Mouse (Mus musculus) G1E (cell line): Measurements from ENCODE around the gene Mcee. TPM values are rescaled to one million over a fixed set of nuclear protein-coding genes. Genes with fewer than 3 reads are reported as not detected.

ENCODE experiments used
- ATAC-seq: 2 replicates; pipeline ENCODE4 v1.8.0; 2016; ENCODE audit warnings: mild to moderate bottlenecking; ENCODE audit not compliant: insufficient number of reproducible peaks, poor library complexity, low FRiP score, severe bottlenecking; ENCODE audit errors: extremely low read depth
- DNase-seq: peaks from one replicate; pipeline ENCODE4 v3.0.0; 2012; ENCODE audit warnings: low spot score
- H3K27me3 ChIP-seq: 2 replicates; pipeline ENCODE4 v1.6.1; 2012; ENCODE audit warnings: mild to moderate bottlenecking, low read length, inconsistent platforms; ENCODE audit not compliant: insufficient read depth
- H3K36me3 ChIP-seq: replicated peaks from 2 replicates; pipeline ENCODE3; 2012; ENCODE audit warnings: mild to moderate bottlenecking, inconsistent platforms
- H3K4me1 ChIP-seq: 2 replicates; pipeline ENCODE4 v1.6.1; 2012; ENCODE audit warnings: low read depth, low read length, inconsistent platforms, mixed read lengths; ENCODE audit not compliant: insufficient read depth
- H3K4me3 ChIP-seq: 2 replicates; pipeline ENCODE4 v1.5.1; 2012; ENCODE audit warnings: low read depth, mild to moderate bottlenecking, inconsistent platforms, low read length, moderate library complexity, mixed read lengths
- H3K9me3 ChIP-seq: replicated peaks from 2 replicates; pipeline ENCODE4 v1.6.1; 2012; ENCODE audit warnings: inconsistent platforms
- CTCF ChIP-seq: IDR thresholded peaks from 2 replicates; pipeline ENCODE4 v1.5.1; 2012; ENCODE audit warnings: low read depth, low read length, inconsistent platforms, mixed read lengths
- GATA1 ChIP-seq: IDR thresholded peaks from 2 replicates; pipeline ENCODE4 v1.6.1; 2012; ENCODE audit warnings: borderline replicate concordance, low read length, inconsistent platforms, mixed read lengths
- GATA2 ChIP-seq: IDR thresholded peaks from 2 replicates; pipeline ENCODE4 v1.6.1; 2012; ENCODE audit warnings: low read depth, low read length, inconsistent platforms, borderline replicate concordance
- POLR2AphosphoS5 ChIP-seq: IDR thresholded peaks from 2 replicates; pipeline ENCODE4 v1.6.1; 2012; ENCODE audit warnings: low read depth, low read length, inconsistent platforms; ENCODE audit not compliant: insufficient replicate concordance
- TAL1 ChIP-seq: conservative IDR thresholded peaks from 2 replicates; pipeline ENCODE4 v1.6.1; 2012; ENCODE audit warnings: low read depth, low read length, inconsistent platforms, mixed read lengths
- polyA plus RNA-seq: library from polyadenylated mRNA; stranded (reverse); fragments of >175 nt; gene quantifications from 2 replicates; pipeline ENCODE4 v1.2.3, GENCODE M21; 2012
- total RNA-seq, 2 experiments: library from RNA; stranded (forward) in 1 of 2; stranded (reverse) in 1 of 2; fragments of 200-1000 nt in 1 of 2; fragments of >200 nt in 1 of 2; fragmentation: Nextera tagmentation in 1 of 2; gene quantifications; 2 replicates each; pipeline ENCODE4 v1.2.3; 2014 to 2017

Mcee gene
- total and polyA plus RNA-seq, 3 experiments: 2.8 to 75.4 (median 39.3) TPM

DNA sequence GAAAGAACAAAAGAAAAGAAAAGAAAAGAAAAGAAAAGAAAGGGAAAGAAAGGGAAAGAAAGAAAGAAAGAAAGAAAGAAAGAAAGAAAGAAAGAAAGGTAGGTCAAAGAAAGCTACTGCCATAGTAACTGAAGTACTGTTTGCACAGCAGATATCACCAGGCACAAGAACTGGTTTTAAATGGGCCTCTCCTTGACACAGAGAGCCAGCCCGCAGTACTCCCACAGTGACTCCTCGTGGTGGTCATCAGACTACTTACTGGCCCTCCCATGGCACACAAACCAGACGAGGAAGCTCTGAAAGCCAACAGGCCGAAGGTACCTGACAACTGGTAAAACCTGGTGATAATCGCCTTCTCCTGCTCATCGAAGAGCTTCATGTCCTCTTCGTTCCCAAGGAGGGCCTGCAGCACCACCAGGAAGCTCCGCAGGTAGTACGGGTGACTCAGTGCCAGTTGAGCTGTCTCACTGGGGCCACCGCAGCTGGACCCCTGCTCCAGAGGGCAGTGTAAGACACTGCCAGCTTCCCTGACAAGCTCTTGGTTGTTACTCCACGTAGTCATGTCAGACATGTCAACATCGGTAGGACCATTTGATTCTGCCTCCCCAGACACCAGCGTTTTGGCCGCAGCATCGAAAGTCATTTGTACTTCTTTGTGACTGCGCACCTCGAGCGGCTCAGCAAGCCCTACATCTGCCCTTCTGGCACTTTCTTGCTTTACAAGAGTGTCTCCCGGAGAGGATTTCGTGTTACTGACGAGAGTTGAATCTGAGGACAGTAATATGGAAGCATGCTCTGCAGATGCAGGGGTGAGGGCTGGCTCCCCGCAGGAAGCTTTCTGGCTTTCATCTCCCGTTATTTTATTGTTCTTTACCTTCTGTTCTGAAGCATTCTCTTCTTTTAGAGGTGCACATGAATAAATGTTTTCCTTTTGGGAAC lies 20.2 kb upstream of the Mcee start:
- H3K9me3 ChIP-seq: no peaks in the 10 kb centered on the region
- H3K4me1 ChIP-seq: peaks cover 18% of the 10 kb centered on the region
- ATAC-seq: no peak
- no peak for TF ChIP-seq GATA1
- no peak for TF ChIP-seq CTCF
- no peak for TF ChIP-seq POLR2AphosphoS5
- no peak for TF ChIP-seq GATA2
- DNase-seq: no peak
- H3K4me3 ChIP-seq: peak overlapping the region; percentile 18; the same call in 1 of the 2 replicates
- H3K36me3 ChIP-seq: peaks cover 71% of the 10 kb centered on the region
- H3K27me3 ChIP-seq: no peaks in the 10 kb centered on the region

DNA sequence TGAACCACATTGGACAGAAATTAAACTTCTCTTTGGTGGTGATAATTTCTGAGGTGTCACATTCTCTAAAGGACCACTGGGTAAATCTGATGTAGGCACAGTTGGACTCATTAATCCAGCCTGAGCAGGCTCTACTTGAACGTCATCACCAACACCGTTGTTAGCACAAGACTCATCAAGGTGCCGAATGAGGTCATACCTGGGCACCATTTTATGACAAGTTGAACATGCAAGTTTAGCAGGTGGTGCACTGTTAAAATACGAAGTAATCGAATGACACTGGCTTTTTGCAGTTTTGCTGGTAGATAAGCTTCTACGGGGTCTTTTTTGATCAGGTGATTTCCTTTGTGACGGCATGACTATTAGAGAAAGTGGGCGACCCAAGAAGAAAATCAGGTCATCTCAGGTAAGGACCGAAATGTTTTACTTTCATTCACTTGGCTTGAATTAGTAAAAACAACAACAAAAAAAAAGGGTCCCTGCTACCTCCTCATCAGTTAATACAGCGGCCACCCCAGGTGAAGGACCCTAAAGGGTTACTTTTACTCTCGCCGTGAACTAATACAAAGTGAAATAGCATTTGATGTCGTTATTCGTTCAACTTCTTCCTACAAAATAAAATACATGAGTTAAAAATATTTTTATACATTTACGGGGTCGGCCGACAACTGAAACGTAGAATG lies 19.1 kb upstream of the Mcee start:
- Histone ChIP-seq H3K4me3 (peak overlapping the region; percentile 76), H3K36me3 (peaks cover 74% of the 10 kb centered on the region), H3K9me3 (no peaks in the 10 kb centered on the region), H3K27me3 (no peaks in the 10 kb centered on the region), H3K4me1 (peaks cover 18% of the 10 kb centered on the region)
- TF ChIP-seq GATA1: no peak
- TF ChIP-seq GATA2: no peak
- no peak for TF ChIP-seq CTCF
- no peak for TF ChIP-seq POLR2AphosphoS5
- no peak for TF ChIP-seq TAL1
- ATAC-seq (no peak), DNase-seq (no peak)

DNA sequence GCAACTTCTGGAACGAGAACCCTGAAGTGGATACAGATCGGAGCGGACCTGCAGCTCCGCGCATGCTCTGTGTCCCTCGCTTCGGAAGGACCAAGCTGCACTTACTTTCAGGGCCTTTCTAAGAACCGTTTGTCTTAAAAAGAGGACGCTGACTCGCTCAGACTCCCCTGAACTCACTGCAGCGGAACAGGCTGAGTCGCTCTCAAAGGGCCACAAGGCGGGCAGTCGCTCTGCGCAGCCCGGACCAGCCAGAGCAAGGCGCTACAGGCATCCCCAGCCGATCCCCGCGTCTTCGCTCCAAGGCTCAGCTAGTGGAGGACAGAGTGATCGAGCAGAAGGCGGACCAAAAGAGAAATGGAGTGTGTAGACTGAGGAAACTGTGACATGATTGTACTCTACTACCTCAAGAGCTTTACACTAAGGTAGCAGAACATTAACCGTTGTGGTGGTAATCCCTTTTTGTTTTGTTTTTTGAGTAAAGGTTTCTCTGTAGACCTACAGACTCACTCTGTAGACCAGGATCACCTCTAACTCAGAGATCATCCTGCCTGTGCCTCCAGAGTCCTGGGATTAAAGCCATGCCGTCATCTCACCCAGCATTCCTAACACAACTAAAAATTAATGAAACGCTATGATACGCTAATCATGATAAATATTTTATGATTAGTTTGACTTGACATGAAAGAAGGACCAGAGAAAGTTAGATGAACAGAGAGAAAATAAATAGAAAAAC lies 18.4 kb upstream of the Mcee start, which contains the start of gene Fan1:
Gene Fan1 (minus strand): TSS at position 266 of the 733 bp plus-strand sequence.
- TF ChIP-seq GATA1 (no peak), TAL1 (no peak), POLR2AphosphoS5 (no peak), GATA2 (no peak), CTCF (no peak)
- H3K9me3 ChIP-seq: no peaks in the 10 kb centered on the region
- H3K36me3 ChIP-seq: peaks cover 74% of the 10 kb centered on the region

DNA sequence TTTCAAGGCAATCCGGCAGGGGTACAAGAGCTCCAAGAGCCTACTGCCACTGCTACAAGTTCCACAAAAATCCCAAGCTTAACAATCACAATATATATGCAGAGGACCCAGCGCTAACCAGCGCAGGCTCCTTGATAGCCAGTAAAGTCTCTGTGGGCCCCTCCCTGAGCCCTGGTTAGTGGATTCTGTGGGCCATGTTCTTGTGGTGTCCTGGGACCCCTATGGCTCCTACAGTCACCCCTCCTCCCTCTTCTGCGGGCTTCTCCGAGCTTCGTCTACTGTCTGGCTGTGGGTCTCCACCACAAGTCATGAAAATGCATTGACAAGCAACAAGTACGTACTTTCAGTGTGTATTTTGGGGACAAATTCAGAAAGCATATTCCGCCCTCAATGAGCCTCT lies 928 bp upstream of the Mcee start:
- H3K36me3 ChIP-seq: peaks cover 38% of the 10 kb centered on the region
- ATAC-seq: no peak
- DNase-seq: no peak

More for the DNA sequence above, 18.4 kb upstream of the Mcee start, which contains the start of gene Fan1:
- Histone ChIP-seq H3K4me3 (peak within 1 kb of the TSS; percentile 76), H3K27me3 (no peaks in the 10 kb centered on the region), H3K4me1 (peaks cover 18% of the 10 kb centered on the region)
- DNase-seq (peak; percentile 77), ATAC-seq (peak; percentile 96)

DNA sequence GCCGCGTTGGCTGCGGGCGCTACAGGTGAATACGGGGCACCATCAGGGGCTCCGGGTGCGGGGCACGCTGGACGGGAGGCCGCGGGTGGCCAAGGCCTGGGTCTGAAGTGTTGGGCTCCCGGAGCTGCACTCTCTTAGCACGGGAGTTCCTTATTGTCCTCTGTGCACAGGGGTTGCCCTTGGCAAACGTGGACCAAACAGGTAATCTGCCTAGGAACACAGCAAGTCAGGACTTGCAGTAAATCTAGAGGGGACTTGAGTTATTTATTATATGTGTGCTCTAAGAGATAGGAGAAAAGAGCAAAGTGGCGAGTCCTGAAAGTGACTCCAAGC lies 378 bp downstream of the Mcee start:
- peak overlapping the region; percentile 86 for H3K4me3 ChIP-seq
- ATAC-seq: no peak
- no peaks in the 10 kb centered on the region for H3K27me3 ChIP-seq
- peaks cover 29% of the 10 kb centered on the region for H3K36me3 ChIP-seq
- DNase-seq: no peak
- no peak for TF ChIP-seq GATA2
- no peak for TF ChIP-seq POLR2AphosphoS5
- TF ChIP-seq TAL1: no peak
- TF ChIP-seq CTCF: no peak
- TF ChIP-seq GATA1: no peak
- H3K4me1 ChIP-seq: peaks cover 29% of the 10 kb centered on the region
- H3K9me3 ChIP-seq: no peaks in the 10 kb centered on the region

More for the DNA sequence above, 928 bp upstream of the Mcee start:
- H3K4me1 ChIP-seq: peaks cover 29% of the 10 kb centered on the region
- H3K27me3 ChIP-seq: no peaks in the 10 kb centered on the region
- TF ChIP-seq GATA1: no peak
- TF ChIP-seq CTCF: no peak
- TF ChIP-seq TAL1: no peak
- no peak for TF ChIP-seq POLR2AphosphoS5
- no peak for TF ChIP-seq GATA2
- peak overlapping the region; percentile 86 for H3K4me3 ChIP-seq
- H3K9me3 ChIP-seq: no peaks in the 10 kb centered on the region

DNA sequence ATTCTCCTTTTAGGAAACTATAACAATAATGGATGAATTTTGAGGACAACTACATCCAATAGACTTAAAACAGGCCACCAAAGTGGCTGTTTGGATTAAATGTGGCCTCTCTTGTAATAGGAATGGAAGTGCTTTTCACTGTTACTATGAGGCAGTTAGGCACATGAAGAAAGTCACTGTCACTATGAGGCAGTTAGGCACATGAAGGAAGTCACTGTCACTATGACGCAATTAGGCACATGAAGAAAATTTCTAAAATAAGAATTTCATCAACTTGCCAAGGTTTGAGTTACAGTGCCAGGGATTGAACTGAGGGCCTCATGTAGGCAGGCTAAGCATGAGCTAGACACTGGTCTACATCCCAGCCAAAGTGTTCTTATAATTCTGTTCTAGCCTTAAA lies 8.3 kb downstream of the Mcee start:
- no peak overlapping the region for H3K4me3 ChIP-seq
- DNase-seq (no peak), ATAC-seq (no peak)
- H3K36me3 ChIP-seq: peaks cover 29% of the 10 kb centered on the region
- H3K9me3 ChIP-seq: no peaks in the 10 kb centered on the region
- TF ChIP-seq TAL1 (no peak), POLR2AphosphoS5 (no peak), CTCF (no peak), GATA1 (no peak), GATA2 (no peak)
- peaks cover 3% of the 10 kb centered on the region; the same call in 1 of the 2 replicates for H3K4me1 ChIP-seq
- H3K27me3 ChIP-seq: no peaks in the 10 kb centered on the region
